Mouse (Mus musculus) bone marrow, adult 2 months (tissue): ENCODE results near the gene Sh2d1b2.

ENCODE experiments used
- CTCF ChIP-seq: fragments of 200-500 bp; IDR thresholded peaks from 2 replicates; pipeline ENCODE4 v1.5.1; 2011; ENCODE audit warnings: low read length, control low read depth; ENCODE audit not compliant: control insufficient read depth, insufficient read depth
- POLR2A ChIP-seq: fragments of 200-500 bp; IDR thresholded peaks from 2 replicates; pipeline ENCODE4 v1.6.1; 2011; ENCODE audit warnings: low read depth, mild to moderate bottlenecking, control low read depth, low read length, borderline replicate concordance; ENCODE audit not compliant: control insufficient read depth

- no peak for TF ChIP-seq CTCF
- TF ChIP-seq POLR2A: no peak
Measured at GRCm38 (mm10) chr1:170185137-170185536, 47.4 kb upstream of the Sh2d1b2 start.
